Mouse (Mus musculus): ENCODE data around the gene Akirin2. TPM values are rescaled to one million over a fixed set of nuclear protein-coding genes. Genes with fewer than 3 reads are reported as not detected.

Gene Akirin2
- polyA plus RNA-seq, 1 experiment from 2014 or later = 32.2 TPM

- no peak overlapping the region for H3K9ac ChIP-seq (ENCODE audit: low read depth, low read length)
- H3K4me2 ChIP-seq (replicated peaks; ENCODE audit: low read depth) = no peak overlapping the region
- TF ChIP-seq CTCF (IDR thresholded peaks at IDR 0.05; ENCODE audit: low read depth) = no peak
- H3K4me3 ChIP-seq (ENCODE audit: low read depth, low read length) = no peak overlapping the region
- ATAC-seq = no peak
- WGBS = 65% methylated on average over 7 of the region's 7 CpGs
- H3K4me1 ChIP-seq (replicated peaks; ENCODE audit: control insufficient read depth, insufficient read depth, low read length) = no peaks in the 10 kb centered on the region
- H3K27me3 ChIP-seq (replicated peaks; ENCODE audit: control insufficient read depth, insufficient read depth, low read length) = no peaks in the 10 kb centered on the region
- H3K27ac ChIP-seq (ENCODE audit: low read depth, low read length) = no peak overlapping the region
- H3K9me3 ChIP-seq (ENCODE audit: control insufficient read depth) = no peaks in the 10 kb centered on the region
- H3K36me3 ChIP-seq (ENCODE audit: control insufficient read depth, insufficient read depth) = peaks cover 59% of the 10 kb centered on the region
Observed at GRCm38 (mm10) chr4:34581990-34582389, 31.3 kb downstream of the Akirin2 start.

GRCm38 (mm10) chr4:34582476-34582875, 31.7 kb downstream of the Akirin2 start:
- ATAC-seq = no peak
- H3K27ac ChIP-seq (ENCODE audit: low read depth, low read length) = no peak overlapping the region
- WGBS = 58% methylated on average over 5 of the region's 5 CpGs
- no peak overlapping the region for H3K4me2 ChIP-seq (replicated peaks; ENCODE audit: low read depth)
- no peaks in the 10 kb centered on the region for H3K27me3 ChIP-seq (replicated peaks; ENCODE audit: control insufficient read depth, insufficient read depth, low read length)
- no peak overlapping the region for H3K4me3 ChIP-seq (ENCODE audit: low read depth, low read length)
- H3K9me3 ChIP-seq (ENCODE audit: control insufficient read depth) = no peaks in the 10 kb centered on the region
- TF ChIP-seq CTCF (IDR thresholded peaks at IDR 0.05; ENCODE audit: low read depth) = no peak
- no peak overlapping the region for H3K9ac ChIP-seq (ENCODE audit: low read depth, low read length)
- no peaks in the 10 kb centered on the region for H3K4me1 ChIP-seq (replicated peaks; ENCODE audit: control insufficient read depth, insufficient read depth, low read length)
- H3K36me3 ChIP-seq (ENCODE audit: control insufficient read depth, insufficient read depth) = peaks cover 58% of the 10 kb centered on the region

- no peak overlapping the region for H3K27ac ChIP-seq (ENCODE audit: low read depth, low read length)
- no peak overlapping the region for H3K4me2 ChIP-seq (replicated peaks; ENCODE audit: low read depth)
- 89% methylated on average over 3 of the region's 3 CpGs for WGBS
- H3K27me3 ChIP-seq (replicated peaks; ENCODE audit: control insufficient read depth, insufficient read depth, low read length) = no peaks in the 10 kb centered on the region
- peaks cover 50% of the 10 kb centered on the region for H3K36me3 ChIP-seq (ENCODE audit: control insufficient read depth, insufficient read depth)
- H3K9ac ChIP-seq (ENCODE audit: low read depth, low read length) = no peak overlapping the region
- no peak overlapping the region for H3K4me3 ChIP-seq (ENCODE audit: low read depth, low read length)
- TF ChIP-seq CTCF (IDR thresholded peaks at IDR 0.05; ENCODE audit: low read depth) = no peak
- ATAC-seq = no peak
- H3K9me3 ChIP-seq (ENCODE audit: control insufficient read depth) = no peaks in the 10 kb centered on the region
- H3K4me1 ChIP-seq (replicated peaks; ENCODE audit: control insufficient read depth, insufficient read depth, low read length) = no peaks in the 10 kb centered on the region
Observed at GRCm38 (mm10) chr4:34583427-34583826, 32.7 kb downstream of the Akirin2 start.

- no peak overlapping the region for H3K4me3 ChIP-seq (ENCODE audit: low read depth, low read length)
- H3K9me3 ChIP-seq (ENCODE audit: control insufficient read depth) = no peaks in the 10 kb centered on the region
- no peak overlapping the region for H3K4me2 ChIP-seq (replicated peaks; ENCODE audit: low read depth)
- no peak for TF ChIP-seq CTCF (IDR thresholded peaks at IDR 0.05; ENCODE audit: low read depth)
- H3K27ac ChIP-seq (ENCODE audit: low read depth, low read length) = no peak overlapping the region
- no peak overlapping the region for H3K9ac ChIP-seq (ENCODE audit: low read depth, low read length)
- 78% methylated on average over 7 of the region's 7 CpGs for WGBS
- ATAC-seq = no peak
- no peaks in the 10 kb centered on the region for H3K4me1 ChIP-seq (replicated peaks; ENCODE audit: control insufficient read depth, insufficient read depth, low read length)
- peaks cover 37% of the 10 kb centered on the region for H3K36me3 ChIP-seq (ENCODE audit: control insufficient read depth, insufficient read depth)
- H3K27me3 ChIP-seq (replicated peaks; ENCODE audit: control insufficient read depth, insufficient read depth, low read length) = no peaks in the 10 kb centered on the region
Observed at GRCm38 (mm10) chr4:34584871-34585607, 34.3 kb downstream of the Akirin2 start.

- H3K4me2 ChIP-seq (replicated peaks; ENCODE audit: low read depth) = no peak overlapping the region
- no peaks in the 10 kb centered on the region for H3K9me3 ChIP-seq (ENCODE audit: control insufficient read depth)
- H3K4me3 ChIP-seq (ENCODE audit: low read depth, low read length) = no peak overlapping the region
- H3K36me3 ChIP-seq (ENCODE audit: control insufficient read depth, insufficient read depth) = peaks cover 59% of the 10 kb centered on the region
- no peak overlapping the region for H3K9ac ChIP-seq (ENCODE audit: low read depth, low read length)
- no peaks in the 10 kb centered on the region for H3K4me1 ChIP-seq (replicated peaks; ENCODE audit: control insufficient read depth, insufficient read depth, low read length)
- no peak for ATAC-seq
- 98% methylated on average over 6 of the region's 6 CpGs for WGBS
- TF ChIP-seq CTCF (IDR thresholded peaks at IDR 0.05; ENCODE audit: low read depth) = no peak
- H3K27ac ChIP-seq (ENCODE audit: low read depth, low read length) = no peak overlapping the region
- H3K27me3 ChIP-seq (replicated peaks; ENCODE audit: control insufficient read depth, insufficient read depth, low read length) = no peaks in the 10 kb centered on the region
Observed at GRCm38 (mm10) chr4:34603123-34603522, 52.4 kb downstream of the Akirin2 start.

- Histone ChIP-seq H3K4me3 (ENCODE audit: low read depth, low read length) (no peak overlapping the region), H3K9me3 (ENCODE audit: control insufficient read depth) (no peaks in the 10 kb centered on the region), H3K27me3 (replicated peaks; ENCODE audit: control insufficient read depth, insufficient read depth, low read length) (no peaks in the 10 kb centered on the region), H3K9ac (ENCODE audit: low read depth, low read length) (no peak overlapping the region), H3K27ac (ENCODE audit: low read depth, low read length) (no peak overlapping the region), H3K36me3 (ENCODE audit: control insufficient read depth, insufficient read depth) (peaks cover 48% of the 10 kb centered on the region), H3K4me1 (replicated peaks; ENCODE audit: control insufficient read depth, insufficient read depth, low read length) (no peaks in the 10 kb centered on the region), H3K4me2 (replicated peaks; ENCODE audit: low read depth) (no peak overlapping the region)
- WGBS = 99% methylated on average over 10 of the region's 10 CpGs
- no peak for TF ChIP-seq CTCF (IDR thresholded peaks at IDR 0.05; ENCODE audit: low read depth)
- no peak for ATAC-seq
Observed at GRCm38 (mm10) chr4:34606658-34607057, 55.9 kb downstream of the Akirin2 start.

Measured in intestine, postnatal 0 days (tissue).